Mouse (Mus musculus) limb, embryonic 14.5 days (tissue): ENCODE data around the gene Pkp2. TPM values are rescaled to one million over a fixed set of nuclear protein-coding genes. Genes with fewer than 3 reads are reported as not detected.

ENCODE experiments used
- ATAC-seq: fragments of 200-750 bp; cut with Nextera tagmentation; 2 replicates; pipeline ENCODE4 v1.8.0; 2017; ENCODE audit warnings: low read depth, moderate number of reproducible peaks, moderate TSS enrichment; ENCODE audit not compliant: low FRiP score
- DNase-seq: peaks from one replicate; pipeline ENCODE4 v3.0.0-alpha.2; 2015; ENCODE audit warnings: low spot score
- H3K27ac ChIP-seq: fragments of 300-500 bp; sonication (generic); replicated peaks from 2 replicates; pipeline ENCODE4 v1.5.1; 2014; ENCODE audit warnings: low read depth, mild to moderate bottlenecking, low read length, moderate library complexity, mixed read lengths
- H3K27me3 ChIP-seq: fragments of 300-500 bp; sonication (generic); 2 replicates; pipeline ENCODE4 v1.6.1; 2014; ENCODE audit warnings: low read length, mixed read lengths; ENCODE audit not compliant: control insufficient read depth, insufficient read depth
- H3K36me3 ChIP-seq: fragments of 300-500 bp; sonication (generic); 2 replicates; pipeline ENCODE4 v1.6.1; 2014; ENCODE audit warnings: mild to moderate bottlenecking, low read length, moderate library complexity, mixed read lengths; ENCODE audit not compliant: control insufficient read depth, insufficient read depth
- H3K4me1 ChIP-seq: fragments of 300-500 bp; sonication (generic); 2 replicates; pipeline ENCODE4 v1.6.1; 2014; ENCODE audit warnings: antibody characterized with exemption, low read length, mixed read lengths; ENCODE audit not compliant: control insufficient read depth, insufficient read depth
- H3K4me2 ChIP-seq: fragments of 300-500 bp; sonication (generic); replicated peaks from 2 replicates; pipeline ENCODE4 v1.6.1; 2014; ENCODE audit warnings: low read depth, mild to moderate bottlenecking, low read length, moderate library complexity; ENCODE audit not compliant: severe bottlenecking
- H3K4me3 ChIP-seq: fragments of 300-500 bp; sonication (generic); replicated peaks from 2 replicates; pipeline ENCODE4 v1.5.1; 2014; ENCODE audit warnings: low read length
- H3K9ac ChIP-seq: fragments of 300-500 bp; sonication (generic); 2 replicates; pipeline ENCODE4 v1.6.1; 2014; ENCODE audit warnings: mild to moderate bottlenecking, low read depth, low read length, moderate library complexity; ENCODE audit not compliant: severe bottlenecking
- H3K9me3 ChIP-seq: fragments of 300-500 bp; sonication (generic); 2 replicates; pipeline ENCODE4 v1.6.1; 2016; ENCODE audit warnings: low read length; ENCODE audit not compliant: control insufficient read depth
- POLR2A ChIP-seq: fragments of 200-500 bp; IDR thresholded peaks from 2 replicates; pipeline ENCODE4 v1.8.0; 2012; ENCODE audit warnings: inconsistent platforms, mild to moderate bottlenecking, moderate library complexity, borderline replicate concordance; ENCODE audit not compliant: insufficient read depth, insufficient read length; ENCODE audit errors: extremely low read depth
- WGBS: fragments of 180-500 bp; shearing (Covaris S2); extraction: QIAGEN DNeasy Blood & Tissue Kit; methylation state at CpG from one replicate; pipeline ENCODE4 v1.1.7; 2014; 5-methylcytosine and 5-hydroxymethylcytosine counted together
- polyA plus RNA-seq, 2 experiments: library from polyadenylated mRNA; depleted of rRNA in 1 of 2; stranded (reverse) in 1 of 2; unstranded in 1 of 2; fragments of >200 nt; fragmentation: Nextera tagmentation in 1 of 2; extraction: Ambion mirVana in 1 of 2; gene quantifications; 2 replicates each; pipeline versions ENCODE4 v1.2.1 to v1.2.3; 2012 to 2014

Gene Pkp2
- polyA plus RNA-seq, 2 experiments = 1.4 to 1.9 TPM

GRCm38 (mm10) chr16:16244711-16245110 is 31.6 kb downstream of the Pkp2 start:
- WGBS = 59% methylated on average over 2 of the region's 2 CpGs
- ATAC-seq (no peak), DNase-seq (no peak)
- Histone ChIP-seq H3K27me3 (no peaks in the 10 kb centered on the region), H3K27ac (no peak overlapping the region), H3K9ac (no peak overlapping the region), H3K36me3 (no peaks in the 10 kb centered on the region), H3K4me1 (no peaks in the 10 kb centered on the region), H3K9me3 (no peaks in the 10 kb centered on the region), H3K4me2 (no peak overlapping the region), H3K4me3 (no peak overlapping the region)
- TF ChIP-seq POLR2A = no peak

GRCm38 (mm10) chr16:16250470-16250869 is 37.4 kb downstream of the Pkp2 start:
- no peaks in the 10 kb centered on the region for H3K9me3 ChIP-seq
- no peak for TF ChIP-seq POLR2A
- ATAC-seq = no peak

GRCm38 (mm10) chr16:16253326-16254074 is 40.4 kb downstream of the Pkp2 start:
- Histone ChIP-seq H3K9me3 (no peaks in the 10 kb centered on the region), H3K4me1 (no peaks in the 10 kb centered on the region), H3K9ac (no peak overlapping the region), H3K4me2 (no peak overlapping the region), H3K4me3 (no peak overlapping the region), H3K27ac (no peak overlapping the region), H3K36me3 (no peaks in the 10 kb centered on the region), H3K27me3 (no peaks in the 10 kb centered on the region)
- ATAC-seq (no peak), DNase-seq (no peak)
- WGBS = 22% methylated on average over 4 of the region's 4 CpGs
- TF ChIP-seq POLR2A = no peak

More at GRCm38 (mm10) chr16:16250470-16250869, 37.4 kb downstream of the Pkp2 start:
- H3K36me3 ChIP-seq = no peaks in the 10 kb centered on the region
- WGBS = 65% methylated on average over 2 of the region's 2 CpGs
- H3K4me2 ChIP-seq = no peak overlapping the region
- no peaks in the 10 kb centered on the region for H3K27me3 ChIP-seq
- no peak overlapping the region for H3K9ac ChIP-seq
- H3K4me1 ChIP-seq = no peaks in the 10 kb centered on the region
- H3K4me3 ChIP-seq = no peak overlapping the region
- DNase-seq = no peak
- H3K27ac ChIP-seq = no peak overlapping the region

- Histone ChIP-seq H3K4me1 (no peaks in the 10 kb centered on the region), H3K4me3 (no peak overlapping the region), H3K36me3 (no peaks in the 10 kb centered on the region), H3K27ac (no peak overlapping the region), H3K9me3 (no peaks in the 10 kb centered on the region), H3K9ac (no peak overlapping the region), H3K4me2 (no peak overlapping the region), H3K27me3 (no peaks in the 10 kb centered on the region)
- 45% methylated on average over 1 of the region's 1 CpGs for WGBS
- DNase-seq = no peak
- TF ChIP-seq POLR2A = no peak
- no peak for ATAC-seq
These were observed 42.1 kb downstream of the Pkp2 start for GRCm38 (mm10) chr16:16255217-16255616.

- Histone ChIP-seq H3K4me2 (no peak overlapping the region), H3K9me3 (no peaks in the 10 kb centered on the region), H3K27me3 (no peaks in the 10 kb centered on the region), H3K36me3 (no peaks in the 10 kb centered on the region), H3K27ac (no peak overlapping the region), H3K9ac (no peak overlapping the region), H3K4me3 (no peak overlapping the region), H3K4me1 (no peaks in the 10 kb centered on the region)
- ATAC-seq (no peak), DNase-seq (no peak)
- TF ChIP-seq POLR2A = no peak
- 34% methylated on average over 7 of the region's 7 CpGs for WGBS
These were observed 42.8 kb downstream of the Pkp2 start for GRCm38 (mm10) chr16:16255874-16256273.
